Mouse (Mus musculus): ENCODE results near the gene Tfeb. TPM values are rescaled to one million over a fixed set of nuclear protein-coding genes. Genes with fewer than 3 reads are reported as not detected.
A peak's percentile ranks its signal among the peaks of the same experiment; 100 is the strongest.

The Tfeb gene
- total and polyA plus RNA-seq, 3 experiments, result 29.1 to 49.3 (median 39.9) TPM

GRCm38 (mm10) chr17:47737271-47738065 lies 638 bp downstream of the Tfeb start:
- peak; percentile 80 for DNase-seq (ENCODE audit: extremely low read depth)
- H3K4me1 ChIP-seq (ENCODE audit: control insufficient read depth in 1 of 2, insufficient read depth in 2 of 2), result peaks cover 12 to 28% of the 10 kb centered on the region in 2 experiments
- H3K4me3 ChIP-seq (replicated peaks in 1 of 3; ENCODE audit: low read depth in 2 of 3, low read length in 2 of 3, poor library complexity in 1 of 3), result peak overlapping the region; percentile 50 to 87 (median 79)
- in situ Hi-C loops (cut with MboI; ENCODE audit: low pct_ligation_motif_present, low pct_unique_long_range_greater_than_20kb, low sequenced_read_pairs), result no loop called here
- TF ChIP-seq BHLHE40 (IDR thresholded peaks at IDR 0.05; ENCODE audit: low read depth, low read length) (peak; percentile 53; the same call in 1 of the 2 replicates), USF2 (conservative IDR thresholded peaks at IDR 0.05; ENCODE audit: low read depth, low read length) (no peak), HCFC1 (IDR thresholded peaks at IDR 0.05; ENCODE audit: low read depth, low read length) (no peak), ZNF384 (IDR thresholded peaks at IDR 0.05; ENCODE audit: low read depth, low read length) (no peak), KAT2A (IDR thresholded peaks at IDR 0.05; ENCODE audit: insufficient replicate concordance, low read length) (no peak), PAX5 (IDR thresholded peaks at IDR 0.05; ENCODE audit: low read length) (no peak), JUN (IDR thresholded peaks at IDR 0.05; ENCODE audit: insufficient read depth, low read depth, low read length) (no peak), TCF12 (IDR thresholded peaks at IDR 0.05; ENCODE audit: low read depth, low read length) (no peak), CTCF (conservative IDR thresholded peaks at IDR 0.05 in 1 of 2, IDR thresholded peaks at IDR 0.05 in 1 of 2; ENCODE audit: low read depth in 2 of 2, low read length in 2 of 2) (no peak), MYC (IDR thresholded peaks at IDR 0.05; ENCODE audit: low read depth, low read length) (no peak), TBP (conservative IDR thresholded peaks at IDR 0.05; ENCODE audit: low read depth, low read length) (peak; percentile 61; the same call in 1 of the 2 replicates), POLR2AphosphoS2 (IDR thresholded peaks at IDR 0.05; ENCODE audit: low read depth, low read length) (no peak), MAX (IDR thresholded peaks at IDR 0.05; ENCODE audit: low read length) (no peak; the same call in 1 of the 2 replicates), NELFE (IDR thresholded peaks at IDR 0.05; ENCODE audit: low read depth, low read length) (peak; percentile 61), CHD2 (IDR thresholded peaks at IDR 0.05; ENCODE audit: low read length) (no peak), SIN3A (IDR thresholded peaks at IDR 0.05; ENCODE audit: low read length) (peak; percentile 63), IRF4 (IDR thresholded peaks at IDR 0.05; ENCODE audit: low read depth, low read length) (peak; percentile 33; the same call in 1 of the 2 replicates), JUND (conservative IDR thresholded peaks at IDR 0.05; ENCODE audit: low read depth, low read length) (no peak), NRF1 (IDR thresholded peaks at IDR 0.05; ENCODE audit: low read depth, low read length) (no peak), MAZ (IDR thresholded peaks at IDR 0.05; ENCODE audit: low read depth, low read length) (peak; percentile 82), RAD21 (IDR thresholded peaks at IDR 0.05; ENCODE audit: low read depth, low read length) (no peak), CHD1 (IDR thresholded peaks at IDR 0.05; ENCODE audit: low read depth, low read length) (no peak), ZC3H11A (IDR thresholded peaks at IDR 0.05; ENCODE audit: low read depth, low read length) (no peak), USF1 (IDR thresholded peaks at IDR 0.05; ENCODE audit: low read depth, low read length) (no peak), GABPA (IDR thresholded peaks at IDR 0.05; ENCODE audit: insufficient replicate concordance, low read depth, low read length) (no peak), POLR2A (IDR thresholded peaks at IDR 0.05; ENCODE audit: low read depth, low read length) (peak; percentile 62), ETS1 (conservative IDR thresholded peaks at IDR 0.05; ENCODE audit: low read depth, low read length) (no peak), RCOR1 (conservative IDR thresholded peaks at IDR 0.05; ENCODE audit: low read depth, low read length) (no peak), EP300 (IDR thresholded peaks at IDR 0.05; ENCODE audit: low read length) (no peak), E2F4 (IDR thresholded peaks at IDR 0.05; ENCODE audit: insufficient replicate concordance, low read depth, low read length) (no peak; the same call in 1 of the 2 replicates), MEF2A (IDR thresholded peaks at IDR 0.05; ENCODE audit: borderline replicate concordance, low read depth, low read length) (no peak), ELF1 (IDR thresholded peaks at IDR 0.05; ENCODE audit: low read depth, low read length) (no peak), MAFK (IDR thresholded peaks at IDR 0.05; ENCODE audit: insufficient replicate concordance, low read length) (no peak), ZKSCAN1 (IDR thresholded peaks at IDR 0.05; ENCODE audit: borderline replicate concordance, low read depth, low read length) (no peak), SMC3 (IDR thresholded peaks at IDR 0.05; ENCODE audit: low read depth, low read length) (no peak), UBTF (IDR thresholded peaks at IDR 0.05; ENCODE audit: low read depth, low read length) (peak; percentile 51; the same call in 1 of the 2 replicates), MXI1 (IDR thresholded peaks at IDR 0.05; ENCODE audit: low read depth, low read length) (peak; percentile 55), ZMIZ1 (IDR thresholded peaks at IDR 0.05; ENCODE audit: low read depth, low read length) (0 out of 2 replicates have a peak, but pooled peaks have one; percentile 29)
- dilution Hi-C loops (cut with MboI; ENCODE audit: extremely low pct_ligation_motif_present, extremely low pct_unique_long_range_greater_than_20kb, low sequenced_read_pairs), result no loop called here
- peaks cover 19% of the 10 kb centered on the region for H3K79me2 ChIP-seq (replicated peaks; ENCODE audit: control insufficient read depth, extremely low read depth, insufficient read depth, poor library complexity, severe bottlenecking)
- H3K4me2 ChIP-seq (ENCODE audit: insufficient read depth, low read depth, poor library complexity, severe bottlenecking), result peak overlapping the region; percentile 17; the same call in 1 of the 2 replicates
- peak overlapping the region; percentile 84 for H3K9ac ChIP-seq (ENCODE audit: insufficient read depth, low read depth)
- no peaks in the 10 kb centered on the region for H3K27me3 ChIP-seq (replicated peaks)
- H3K36me3 ChIP-seq (replicated peaks in 1 of 2; ENCODE audit: control insufficient read depth in 1 of 2, insufficient read depth in 1 of 2, low read length in 1 of 2), result peaks cover 0 to 11% of the 10 kb centered on the region in 2 experiments
- peak overlapping the region; percentile 99 for H3K27ac ChIP-seq (ENCODE audit: insufficient read depth, low read depth)
- peaks cover 3% of the 10 kb centered on the region for H3K9me3 ChIP-seq (replicated peaks; ENCODE audit: low read length)

Data from CH12.LX (cell line).